23 mouse cellular contexts compared by ENCODE assay signal in genomic region chr14:117728741-117729140, GRCm38 (mm10).
DNase-seq lines count a peak whose midpoint lies in the region; ATAC-seq lines count a peak whose summit lies in the region.
"Had no signal": no experiment of that assay in that cellular context is flagged by ENCODE, and none has a peak within 500 bp of the region (broad histone marks: within the 10 kb centered on the region; RNA-seq: fewer than 3 reads in every experiment).

No protein-coding gene starts in this region.

- peak; percentile 32 for DNase-seq in forebrain, embryonic 14.5 days (ENCODE audit: low spot score)
- no peak for DNase-seq in forebrain, embryonic 10.5 days (ENCODE audit: extremely low spot score, low spot score)
- DNase-seq: adrenal gland, adult 8-10 months; adrenal gland, postnatal 14 days; adrenal gland, postnatal 36 days; cerebellum, adult 11 months; cerebellum, adult 18-20 months; cerebellum, adult 8-10 months; cerebellum, adult 9-11 months; cerebellum, postnatal 14 days; cerebellum, postnatal 36 days; embryo, embryonic 11 days; gastrocnemius, adult 2 months had no signal

- no peaks in the 10 kb centered on the region for H3K27me3 ChIP-seq in forebrain, embryonic 14.5 days (replicated peaks; ENCODE audit: control insufficient read depth, insufficient read depth, low read length)
- no peaks in the 10 kb centered on the region for H3K27me3 ChIP-seq in forebrain, embryonic 12.5 days
- H3K27me3 ChIP-seq in forebrain, embryonic 16.5 days (replicated peaks; ENCODE audit: control insufficient read depth, insufficient read depth, low read length) = no peaks in the 10 kb centered on the region
- H3K27me3 ChIP-seq in forebrain, embryonic 10.5 days (ENCODE audit: poor library complexity, severe bottlenecking) = no peaks in the 10 kb centered on the region
- H3K27me3 ChIP-seq: CH12.LX; embryonic facial prominence, embryonic 13.5 days; embryonic facial prominence, embryonic 15.5 days; Patski had no signal

- H3K36me3 ChIP-seq in forebrain, embryonic 14.5 days (ENCODE audit: control insufficient read depth, insufficient read depth, low read length) = no peaks in the 10 kb centered on the region
- H3K36me3 ChIP-seq in forebrain, embryonic 12.5 days (replicated peaks) = no peaks in the 10 kb centered on the region
- H3K36me3 ChIP-seq in forebrain, embryonic 16.5 days (ENCODE audit: control insufficient read depth, insufficient read depth) = no peaks in the 10 kb centered on the region
- no peaks in the 10 kb centered on the region for H3K36me3 ChIP-seq in forebrain, embryonic 10.5 days (replicated peaks)
- H3K36me3 ChIP-seq: embryonic facial prominence, embryonic 13.5 days; embryonic facial prominence, embryonic 15.5 days; G1E had no signal

- no peak for ATAC-seq in forebrain, embryonic 14.5 days
- ATAC-seq in forebrain, embryonic 12.5 days (ENCODE audit: low FRiP score) = no peak
- peak; percentile 75 for ATAC-seq in forebrain, embryonic 16.5 days
- no peak for ATAC-seq in CD4-positive, CD25-positive, alpha-beta regulatory T cell, adult 4 months
- ATAC-seq: activated CD4-positive, CD25-positive, alpha-beta regulatory T cell, adult 4 months; Patski had no signal

- no peak overlapping the region for H3K27ac ChIP-seq in forebrain, embryonic 14.5 days (ENCODE audit: low read depth, low read length)
- H3K27ac ChIP-seq in forebrain, embryonic 12.5 days = no peak overlapping the region
- H3K27ac ChIP-seq in forebrain, embryonic 16.5 days (ENCODE audit: low read length) = no peak overlapping the region
- no peak overlapping the region for H3K27ac ChIP-seq in forebrain, embryonic 10.5 days
- H3K27ac ChIP-seq: embryonic facial prominence, embryonic 13.5 days; embryonic facial prominence, embryonic 15.5 days; gastrocnemius, adult 2 months had no signal

- no peak overlapping the region for H3K4me3 ChIP-seq in forebrain, embryonic 14.5 days (ENCODE audit: low read depth, low read length)
- H3K4me3 ChIP-seq in forebrain, embryonic 12.5 days (replicated peaks) = no peak overlapping the region
- H3K4me3 ChIP-seq in forebrain, embryonic 16.5 days (replicated peaks; ENCODE audit: low read length) = no peak overlapping the region
- H3K4me3 ChIP-seq in forebrain, embryonic 10.5 days = no peak overlapping the region
- H3K4me3 ChIP-seq: embryonic facial prominence, embryonic 13.5 days; embryonic facial prominence, embryonic 15.5 days; erythroblast, embryonic 14.5 days; gastrocnemius, adult 2 months had no signal

- H3K4me1 ChIP-seq in forebrain, embryonic 14.5 days (ENCODE audit: control insufficient read depth, insufficient read depth, low read length) = no peaks in the 10 kb centered on the region
- H3K4me1 ChIP-seq in forebrain, embryonic 12.5 days = peaks cover 5% of the 10 kb centered on the region
- peaks cover 6% of the 10 kb centered on the region; the same call in 1 of the 2 replicates for H3K4me1 ChIP-seq in forebrain, embryonic 16.5 days (replicated peaks; ENCODE audit: control insufficient read depth, insufficient read depth, low read length)
- peaks cover 3% of the 10 kb centered on the region; the same call in 1 of the 2 replicates for H3K4me1 ChIP-seq in forebrain, embryonic 10.5 days
- H3K4me1 ChIP-seq: embryonic facial prominence, embryonic 13.5 days; embryonic facial prominence, embryonic 15.5 days had no signal

- H3K9ac ChIP-seq in forebrain, embryonic 14.5 days (ENCODE audit: low read length) = no peak overlapping the region
- H3K9ac ChIP-seq in forebrain, embryonic 12.5 days = no peak overlapping the region
- H3K9ac ChIP-seq in forebrain, embryonic 16.5 days (replicated peaks; ENCODE audit: low read depth, low read length) = no peak overlapping the region
- H3K9ac ChIP-seq: embryonic facial prominence, embryonic 13.5 days; embryonic facial prominence, embryonic 15.5 days had no signal

- WGBS in forebrain, embryonic 14.5 days = 21% methylated on average over 2 of the region's 2 CpGs
- 63% methylated on average over 2 of the region's 2 CpGs for WGBS in forebrain, embryonic 12.5 days
- 23% methylated on average over 2 of the region's 2 CpGs for WGBS in forebrain, embryonic 16.5 days
- 86% methylated on average over 2 of the region's 2 CpGs for WGBS in forebrain, embryonic 10.5 days

- H3K4me2 ChIP-seq in forebrain, embryonic 14.5 days (ENCODE audit: low read length) = no peak overlapping the region
- H3K4me2 ChIP-seq in forebrain, embryonic 12.5 days = no peak overlapping the region
- H3K4me2 ChIP-seq in forebrain, embryonic 16.5 days (ENCODE audit: low read length) = no peak overlapping the region
- H3K4me2 ChIP-seq: embryonic facial prominence, embryonic 13.5 days; embryonic facial prominence, embryonic 15.5 days had no signal

- no peaks in the 10 kb centered on the region for H3K9me3 ChIP-seq in forebrain, embryonic 14.5 days (replicated peaks; ENCODE audit: control insufficient read depth, low read length)
- no peaks in the 10 kb centered on the region for H3K9me3 ChIP-seq in forebrain, embryonic 12.5 days
- no peaks in the 10 kb centered on the region for H3K9me3 ChIP-seq in forebrain, embryonic 16.5 days (ENCODE audit: control insufficient read depth, low read length)
- H3K9me3 ChIP-seq in forebrain, embryonic 10.5 days = no peaks in the 10 kb centered on the region
- H3K9me3 ChIP-seq: embryonic facial prominence, embryonic 13.5 days; embryonic facial prominence, embryonic 15.5 days had no signal
